Comparison of ENCODE assay signal across 8 mouse cellular contexts in genomic region chr3:95588604-95589086, GRCm38 (mm10). TPM values are rescaled to one million over a fixed set of nuclear protein-coding genes. Genes with fewer than 3 reads are reported as not detected.
DNase-seq lines count a peak whose midpoint lies in the region; ATAC-seq and TF ChIP-seq lines count a peak whose summit lies in the region.

Gene Golph3l (plus strand): TSS chr3:95588934.

- WGBS in forebrain, embryonic 16.5 days = under 1% methylated on average over 12 of the region's 12 CpGs
- under 1% methylated on average over 12 of the region's 12 CpGs for WGBS in lung, embryonic 14.5 days
- 0% methylated on average over 12 of the region's 12 CpGs for WGBS in olfactory bulb, adult 2 months
- WGBS in thymus, adult 2 months = 0% methylated on average over 12 of the region's 12 CpGs

- DNase-seq in G1E (ENCODE audit: low spot score) = peak; percentile 99
- peak; percentile 92 to 98 for DNase-seq in cerebellum, adult 18-20 months
- DNase-seq in heart, postnatal 36 days = peak; percentile 91 to 92
- DNase-seq in layer of hippocampus, adult 2 months (ENCODE audit: low spot score in 2 of 2) = peak; percentile 94 to 98
- DNase-seq in lung, embryonic 14.5 days = peak; percentile 97
- peak; percentile 96 for DNase-seq in thymus, adult 2 months

- no peaks in the 10 kb centered on the region for H3K9me3 ChIP-seq in G1E (replicated peaks)
- no peaks in the 10 kb centered on the region for H3K9me3 ChIP-seq in forebrain, embryonic 16.5 days (ENCODE audit: control insufficient read depth, low read length)
- H3K9me3 ChIP-seq in lung, embryonic 14.5 days (ENCODE audit: low read depth, low read length) = no peaks in the 10 kb centered on the region

- no peak for TF ChIP-seq CTCF in G1E (IDR thresholded peaks at IDR 0.05; ENCODE audit: low read depth, low read length)
- TF ChIP-seq CTCF in layer of hippocampus, adult 2 months (conservative IDR thresholded peaks at IDR 0.05) = peak; percentile 43; the same call in 1 of the 2 replicates
- TF ChIP-seq CTCF in lung, embryonic 14.5 days (IDR thresholded peaks at IDR 0.05; ENCODE audit: low read depth) = no peak
- no peak for TF ChIP-seq CTCF in olfactory bulb, adult 2 months (IDR thresholded peaks at IDR 0.05; ENCODE audit: insufficient read depth, low read depth, low read length)
- no peak for TF ChIP-seq CTCF in thymus, adult 2 months (IDR thresholded peaks at IDR 0.05; ENCODE audit: borderline replicate concordance, control insufficient read depth, extremely low read depth, insufficient read depth, low read length, poor library complexity)

- peaks cover 17% of the 10 kb centered on the region for H3K4me1 ChIP-seq in G1E (ENCODE audit: insufficient read depth, low read depth, low read length)
- H3K4me1 ChIP-seq in forebrain, embryonic 16.5 days (replicated peaks; ENCODE audit: control insufficient read depth, insufficient read depth, low read length) = peaks cover 5% of the 10 kb centered on the region; the same call in 1 of the 2 replicates
- H3K4me1 ChIP-seq in lung, embryonic 14.5 days (ENCODE audit: insufficient read depth) = no peaks in the 10 kb centered on the region
- H3K4me1 ChIP-seq in olfactory bulb, adult 2 months (ENCODE audit: control insufficient read depth, insufficient read depth, low read length) = no peaks in the 10 kb centered on the region
- H3K4me1 ChIP-seq in thymus, adult 2 months (replicated peaks; ENCODE audit: control insufficient read depth, insufficient read depth, low read length) = no peaks in the 10 kb centered on the region

- H3K4me2 ChIP-seq in forebrain, embryonic 16.5 days (ENCODE audit: low read length) = peak within 1 kb of the TSS; percentile 82
- peak within 1 kb of the TSS; percentile 67 for H3K4me2 ChIP-seq in lung, embryonic 14.5 days

- no peaks in the 10 kb centered on the region for H3K27me3 ChIP-seq in G1E (ENCODE audit: insufficient read depth, low read length)
- no peaks in the 10 kb centered on the region for H3K27me3 ChIP-seq in forebrain, embryonic 16.5 days (replicated peaks; ENCODE audit: control insufficient read depth, insufficient read depth, low read length)
- H3K27me3 ChIP-seq in lung, embryonic 14.5 days (ENCODE audit: insufficient read depth, low read length) = no peaks in the 10 kb centered on the region
- H3K27me3 ChIP-seq in thymus, adult 2 months (ENCODE audit: control insufficient read depth, insufficient read depth, low read length) = no peaks in the 10 kb centered on the region

- H3K4me3 ChIP-seq in G1E (ENCODE audit: low read depth, low read length) = peak within 1 kb of the TSS; percentile 78
- H3K4me3 ChIP-seq in forebrain, embryonic 16.5 days (replicated peaks; ENCODE audit: low read length) = peak within 1 kb of the TSS; percentile 80
- peak within 1 kb of the TSS; percentile 84 for H3K4me3 ChIP-seq in layer of hippocampus, adult 2 months
- peak within 1 kb of the TSS; percentile 61 for H3K4me3 ChIP-seq in lung, embryonic 14.5 days (ENCODE audit: low read depth, low read length)
- H3K4me3 ChIP-seq in olfactory bulb, adult 2 months (ENCODE audit: insufficient read depth, low read depth, low read length) = peak within 1 kb of the TSS; percentile 85
- peak within 1 kb of the TSS; percentile 96 for H3K4me3 ChIP-seq in thymus, adult 2 months (ENCODE audit: control insufficient read depth, insufficient read depth, low read length)

- no peak for TF ChIP-seq POLR2A in olfactory bulb, adult 2 months (IDR thresholded peaks at IDR 0.05; ENCODE audit: insufficient read depth, low read depth, low read length)
- TF ChIP-seq POLR2A in thymus, adult 2 months (IDR thresholded peaks at IDR 0.05; ENCODE audit: control insufficient read depth, extremely low read depth, insufficient read depth, low read length, poor library complexity) = no peak

- peak within 1 kb of the TSS; percentile 65 for H3K27ac ChIP-seq in forebrain, embryonic 16.5 days (ENCODE audit: low read length)
- peak within 1 kb of the TSS; percentile 86 for H3K27ac ChIP-seq in layer of hippocampus, adult 2 months
- H3K27ac ChIP-seq in lung, embryonic 14.5 days (ENCODE audit: low read depth) = peak within 1 kb of the TSS; percentile 69
- no peak within 1 kb of the TSS for H3K27ac ChIP-seq in olfactory bulb, adult 2 months (ENCODE audit: insufficient read depth, low read depth, low read length)
- H3K27ac ChIP-seq in thymus, adult 2 months (ENCODE audit: control insufficient read depth, insufficient read depth, low read length) = peak within 1 kb of the TSS; percentile 51

- intact Hi-C loops in heart, postnatal 36 days (cut with DNase I) = loop anchor here (2.0 kb wide), 1 partner anchor 36 kb away; the partner anchor contains the start of gene Ensa

- H3K9ac ChIP-seq in forebrain, embryonic 16.5 days (replicated peaks; ENCODE audit: low read depth, low read length) = peak within 1 kb of the TSS; percentile 68
- peak within 1 kb of the TSS; percentile 57 for H3K9ac ChIP-seq in lung, embryonic 14.5 days

- peak; percentile 100 for ATAC-seq in G1E (ENCODE audit: extremely low read depth, insufficient number of reproducible peaks, low FRiP score, poor library complexity, severe bottlenecking)
- peak; percentile 100 for ATAC-seq in forebrain, embryonic 16.5 days
- peak; percentile 100 for ATAC-seq in lung, embryonic 14.5 days (ENCODE audit: insufficient read depth)

- H3K36me3 ChIP-seq in G1E (replicated peaks) = peaks cover 28% of the 10 kb centered on the region
- peaks cover 4% of the 10 kb centered on the region for H3K36me3 ChIP-seq in forebrain, embryonic 16.5 days (ENCODE audit: control insufficient read depth, insufficient read depth)
- peaks cover 16% of the 10 kb centered on the region for H3K36me3 ChIP-seq in lung, embryonic 14.5 days (ENCODE audit: insufficient read depth)
- peaks cover 16% of the 10 kb centered on the region for H3K36me3 ChIP-seq in thymus, adult 2 months (ENCODE audit: control insufficient read depth, insufficient read depth, low read length)

RNA-seq across cellular contexts. Expression of gene Golph3l, which starts in this region (rescaled TPM):
- 115 and 117 TPM in 2 replicates for total RNA-seq in G1E (2014; fragmentation: Nextera tagmentation)
- 72.1 and 79.0 TPM in 2 replicates for total RNA-seq in G1E (2017)
- 2.3 and 2.4 TPM in 2 replicates for polyA plus RNA-seq in G1E (2012)
- polyA plus RNA-seq in forebrain, embryonic 16.5 days (2015; fragmentation: Nextera tagmentation; extraction: Ambion mirVana) = 33.3 and 39.8 TPM in 2 replicates
- total RNA-seq in heart, postnatal 36 days (2021) = 10 to 100 TPM; 19.1 to 20.0 TPM
- 10 to 100 TPM; 21.6 to 23.2 TPM for total RNA-seq in layer of hippocampus, adult 2 months (2021)
- polyA plus RNA-seq in lung, embryonic 14.5 days (2014; fragmentation: Nextera tagmentation; extraction: Ambion mirVana) = 29.3 and 30.8 TPM in 2 replicates
- not detected in 2 replicates for polyA plus RNA-seq in olfactory bulb, adult 2 months (2012; ENCODE audit: insufficient read depth, insufficient read length, low replicate concordance, missing spikeins)
- 8.6 and 9.3 TPM in 2 replicates for polyA plus RNA-seq in thymus, adult 2 months (2012; rRNA removed)
